Mouse (Mus musculus) forebrain, embryonic 11.5 days (tissue): ENCODE results near the gene Pik3cd. TPM values are rescaled to one million over a fixed set of nuclear protein-coding genes. Genes with fewer than 3 reads are reported as not detected.

Experiments used
- ATAC-seq: fragments of 200-750 bp; cut with Nextera tagmentation; replicated peaks from 2 replicates; pipeline ENCODE4 v1.8.0; 2017; ENCODE audit warnings: moderate TSS enrichment; ENCODE audit not compliant: low FRiP score
- DNase-seq: peaks from one replicate; pipeline ENCODE4 v3.0.0-alpha.2; 2017; ENCODE audit warnings: low spot score
- H3K27ac ChIP-seq: fragments of 300-500 bp; sonication (generic); 2 replicates; pipeline ENCODE4 v1.5.1; 2014; ENCODE audit warnings: low read depth, low read length
- H3K27me3 ChIP-seq: fragments of 300-500 bp; sonication (generic); 2 replicates; pipeline ENCODE4 v1.6.1; 2014; ENCODE audit warnings: mild to moderate bottlenecking, low read length, mixed read lengths; ENCODE audit not compliant: control insufficient read depth, insufficient read depth
- H3K36me3 ChIP-seq: fragments of 300-500 bp; sonication (generic); 2 replicates; pipeline ENCODE4 v1.6.1; 2014; ENCODE audit warnings: mild to moderate bottlenecking, low read length, moderate library complexity, mixed read lengths; ENCODE audit not compliant: control insufficient read depth, insufficient read depth
- H3K4me1 ChIP-seq: fragments of 300-500 bp; sonication (generic); replicated peaks from 2 replicates; pipeline ENCODE4 v1.6.1; 2014; ENCODE audit warnings: low read length, mixed read lengths; ENCODE audit not compliant: control insufficient read depth, insufficient read depth
- H3K4me2 ChIP-seq: fragments of 300-500 bp; sonication (generic); 2 replicates; pipeline ENCODE4 v1.6.1; 2014; ENCODE audit warnings: low read depth, mild to moderate bottlenecking, low read length, moderate library complexity, mixed read lengths; ENCODE audit not compliant: severe bottlenecking
- H3K4me3 ChIP-seq: fragments of 300-500 bp; sonication (generic); 2 replicates; pipeline ENCODE4 v1.5.1; 2014; ENCODE audit warnings: low read depth, low read length
- H3K9ac ChIP-seq: fragments of 300-500 bp; sonication (generic); 2 replicates; pipeline ENCODE4 v1.6.1; 2014; ENCODE audit warnings: low read length
- H3K9me3 ChIP-seq: fragments of 300-500 bp; sonication (generic); 2 replicates; pipeline ENCODE4 v1.6.1; 2016; ENCODE audit warnings: low read length, mixed read lengths; ENCODE audit not compliant: control insufficient read depth
- WGBS: fragments of 180-500 bp; shearing (Covaris S2); extraction: QIAGEN DNeasy Blood & Tissue Kit; methylation state at CpG from one replicate; pipeline ENCODE4 v1.1.7; 2014; 5-methylcytosine and 5-hydroxymethylcytosine counted together
- polyA plus RNA-seq: library from polyadenylated mRNA; unstranded; fragments of >200 nt; fragmentation: Nextera tagmentation; extraction: Ambion mirVana; gene quantifications from 2 replicates; pipeline ENCODE4 v1.2.1, GENCODE M21; 2014

The Pik3cd gene
- polyA plus RNA-seq, 1 experiment from 2014 or later: 6.3 TPM

DNA sequence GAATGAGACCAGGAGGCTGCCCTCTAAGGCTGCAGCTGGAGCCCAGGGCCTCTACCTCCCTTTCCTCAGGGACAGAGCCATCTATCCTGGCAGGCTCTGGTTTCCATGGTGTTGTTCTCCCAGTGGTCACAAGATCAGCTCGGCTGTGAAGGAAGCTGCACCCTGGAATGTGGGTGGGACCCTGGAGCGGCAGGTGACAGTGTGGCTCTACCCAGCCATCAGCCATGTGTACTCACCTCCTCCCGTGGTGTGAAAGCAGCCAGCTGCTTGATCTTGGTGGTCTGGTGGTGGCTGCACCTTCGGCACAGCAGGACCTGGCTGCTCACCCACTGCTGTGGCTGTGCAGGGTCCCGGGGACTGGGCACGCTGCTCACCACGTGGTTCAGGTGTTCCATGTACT is 28.5 kb upstream of the Pik3cd start:
- peaks cover 17% of the 10 kb centered on the region; the same call in 1 of the 2 replicates for H3K4me1 ChIP-seq
- WGBS: 84% methylated on average over 7 of the region's 7 CpGs
- H3K36me3 ChIP-seq: peaks cover 13% of the 10 kb centered on the region
- no peak overlapping the region for H3K9ac ChIP-seq
- H3K27me3 ChIP-seq: no peaks in the 10 kb centered on the region
- H3K27ac ChIP-seq: no peak overlapping the region
- no peak overlapping the region for H3K4me3 ChIP-seq
- ATAC-seq (no peak), DNase-seq (no peak)
- H3K4me2 ChIP-seq: no peak overlapping the region
- no peaks in the 10 kb centered on the region for H3K9me3 ChIP-seq

DNA sequence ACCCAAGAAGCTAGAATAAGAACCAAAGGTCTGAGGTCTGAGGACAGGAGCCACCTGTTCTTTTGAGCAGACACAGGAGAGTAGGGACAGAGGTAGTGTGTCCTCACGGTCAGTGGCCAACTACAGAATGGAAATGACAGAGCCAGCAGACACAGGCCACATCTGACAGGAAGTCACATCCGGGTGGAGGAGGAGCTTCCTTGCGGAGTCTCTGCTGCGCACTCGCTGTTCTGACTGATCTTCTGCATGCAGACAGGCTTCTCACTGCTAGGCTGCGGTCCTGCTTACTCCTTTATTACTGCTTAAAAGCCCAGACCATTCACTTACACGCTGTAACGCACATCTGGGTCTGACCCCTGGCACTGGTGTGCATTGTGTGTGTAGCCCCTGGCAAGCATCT is 26.4 kb upstream of the Pik3cd start:
- ATAC-seq: no peak
- no peak for DNase-seq
- H3K4me1 ChIP-seq: peaks cover 5% of the 10 kb centered on the region; the same call in 1 of the 2 replicates
- H3K4me2 ChIP-seq: no peak overlapping the region
- no peaks in the 10 kb centered on the region for H3K27me3 ChIP-seq
- WGBS: 86% methylated on average over 8 of the region's 8 CpGs
- H3K9me3 ChIP-seq: no peaks in the 10 kb centered on the region
- no peak overlapping the region for H3K4me3 ChIP-seq
- no peak overlapping the region for H3K27ac ChIP-seq
- peaks cover 13% of the 10 kb centered on the region for H3K36me3 ChIP-seq
- no peak overlapping the region for H3K9ac ChIP-seq

DNA sequence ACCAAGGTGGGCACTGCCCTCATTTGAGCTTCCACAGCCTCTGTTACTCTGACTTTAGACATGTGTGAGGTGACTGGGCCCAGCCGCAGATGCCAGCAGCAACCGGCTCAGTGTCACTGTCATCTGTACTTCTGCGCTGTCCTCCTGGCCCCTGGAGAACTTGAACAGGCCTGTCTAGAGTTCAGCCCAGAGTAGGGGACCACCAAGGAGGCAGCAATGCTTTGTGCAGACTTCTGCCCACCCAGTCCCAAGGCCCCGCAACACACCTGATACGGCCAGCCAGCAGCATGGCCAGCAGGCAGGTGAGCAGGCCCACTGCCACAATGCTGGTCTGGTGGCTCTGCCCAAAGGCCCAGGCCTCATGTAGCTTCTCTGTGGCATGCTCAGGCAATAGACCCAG is 25.3 kb upstream of the Pik3cd start:
- no peak overlapping the region for H3K4me3 ChIP-seq
- no peak for DNase-seq
- H3K9me3 ChIP-seq: no peaks in the 10 kb centered on the region
- no peak overlapping the region for H3K4me2 ChIP-seq
- peaks cover 13% of the 10 kb centered on the region for H3K36me3 ChIP-seq
- no peak overlapping the region for H3K27ac ChIP-seq
- 98% methylated on average over 5 of the region's 5 CpGs for WGBS
- no peak for ATAC-seq
- no peaks in the 10 kb centered on the region for H3K27me3 ChIP-seq
- H3K9ac ChIP-seq: no peak overlapping the region
- H3K4me1 ChIP-seq: no peaks in the 10 kb centered on the region

DNA sequence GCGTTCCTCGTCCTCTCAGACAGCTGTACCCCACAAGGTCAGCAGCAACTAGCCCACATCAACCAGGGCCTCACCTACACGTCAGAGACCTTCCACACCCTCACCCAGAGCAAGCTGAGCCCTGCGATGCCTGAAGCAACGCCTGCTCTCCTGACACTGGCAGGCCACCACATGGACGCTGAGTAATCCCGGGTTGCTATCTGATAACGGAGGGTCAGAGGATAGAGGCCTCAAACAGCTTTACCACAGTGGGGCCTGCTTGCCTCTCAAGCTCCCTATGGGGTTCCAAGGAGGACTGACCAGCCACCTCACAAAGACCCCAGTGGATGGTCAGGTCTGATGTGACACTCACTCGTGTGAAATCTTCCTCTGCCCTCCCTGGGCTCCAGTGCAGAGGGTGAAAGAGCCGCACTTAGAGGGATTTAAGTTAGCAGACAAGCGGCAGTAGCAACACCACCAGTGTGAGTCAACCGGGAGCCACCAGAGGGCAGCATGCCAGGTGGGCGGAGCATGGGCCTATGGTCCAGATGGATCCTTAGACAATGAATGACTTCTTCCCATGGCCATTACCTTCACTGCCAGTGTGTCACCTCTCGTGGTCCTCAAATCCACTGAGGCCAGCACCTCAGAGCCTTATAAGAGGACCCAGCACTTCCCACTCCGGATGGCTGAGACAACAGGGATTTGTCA is 23.4 kb upstream of the Pik3cd start:
- H3K36me3 ChIP-seq: peaks cover 13% of the 10 kb centered on the region
- 0 out of 2 replicates have a peak, but pooled peaks have one; percentile 22 for ATAC-seq
- H3K9ac ChIP-seq: no peak overlapping the region
- H3K4me1 ChIP-seq: no peaks in the 10 kb centered on the region
- H3K27ac ChIP-seq: no peak overlapping the region
- no peak overlapping the region for H3K4me2 ChIP-seq
- no peaks in the 10 kb centered on the region for H3K27me3 ChIP-seq
- H3K9me3 ChIP-seq: no peaks in the 10 kb centered on the region
- H3K4me3 ChIP-seq: no peak overlapping the region
- DNase-seq: peak; percentile 81
- WGBS: 73% methylated on average over 15 of the region's 15 CpGs

DNA sequence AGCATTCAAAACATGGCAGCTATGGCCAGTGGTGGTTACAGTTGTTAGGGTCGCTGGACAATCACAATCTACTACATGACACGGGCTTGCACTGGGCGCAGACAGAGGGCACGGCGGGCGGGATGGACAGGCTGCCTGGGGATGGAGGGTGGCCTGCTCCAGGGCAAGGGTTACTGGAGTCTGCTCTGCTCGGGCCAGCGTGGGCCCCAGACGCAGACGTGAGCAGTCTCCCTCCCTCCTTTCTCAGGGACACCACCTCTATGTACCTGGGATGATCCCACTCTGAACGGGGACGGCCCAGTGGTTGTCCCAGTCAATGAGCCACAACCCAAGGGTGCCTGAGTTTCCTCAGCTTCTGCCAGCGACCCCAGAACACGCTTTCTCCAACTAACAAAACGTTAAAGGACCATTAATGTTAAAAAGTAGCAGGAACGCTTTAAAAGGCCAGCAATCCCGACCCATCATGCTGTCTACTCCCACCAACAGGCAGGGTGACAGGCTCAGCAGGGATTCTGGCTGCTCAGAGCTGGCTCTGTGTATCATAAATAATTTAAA is 22.6 kb upstream of the Pik3cd start:
- WGBS: 94% methylated on average over 17 of the region's 17 CpGs
- Histone ChIP-seq H3K9me3 (no peaks in the 10 kb centered on the region), H3K36me3 (peaks cover 15% of the 10 kb centered on the region), H3K27me3 (no peaks in the 10 kb centered on the region), H3K4me2 (no peak overlapping the region), H3K4me1 (no peaks in the 10 kb centered on the region), H3K4me3 (no peak overlapping the region), H3K27ac (no peak overlapping the region), H3K9ac (no peak overlapping the region)
- no peak for ATAC-seq
- no peak for DNase-seq

DNA sequence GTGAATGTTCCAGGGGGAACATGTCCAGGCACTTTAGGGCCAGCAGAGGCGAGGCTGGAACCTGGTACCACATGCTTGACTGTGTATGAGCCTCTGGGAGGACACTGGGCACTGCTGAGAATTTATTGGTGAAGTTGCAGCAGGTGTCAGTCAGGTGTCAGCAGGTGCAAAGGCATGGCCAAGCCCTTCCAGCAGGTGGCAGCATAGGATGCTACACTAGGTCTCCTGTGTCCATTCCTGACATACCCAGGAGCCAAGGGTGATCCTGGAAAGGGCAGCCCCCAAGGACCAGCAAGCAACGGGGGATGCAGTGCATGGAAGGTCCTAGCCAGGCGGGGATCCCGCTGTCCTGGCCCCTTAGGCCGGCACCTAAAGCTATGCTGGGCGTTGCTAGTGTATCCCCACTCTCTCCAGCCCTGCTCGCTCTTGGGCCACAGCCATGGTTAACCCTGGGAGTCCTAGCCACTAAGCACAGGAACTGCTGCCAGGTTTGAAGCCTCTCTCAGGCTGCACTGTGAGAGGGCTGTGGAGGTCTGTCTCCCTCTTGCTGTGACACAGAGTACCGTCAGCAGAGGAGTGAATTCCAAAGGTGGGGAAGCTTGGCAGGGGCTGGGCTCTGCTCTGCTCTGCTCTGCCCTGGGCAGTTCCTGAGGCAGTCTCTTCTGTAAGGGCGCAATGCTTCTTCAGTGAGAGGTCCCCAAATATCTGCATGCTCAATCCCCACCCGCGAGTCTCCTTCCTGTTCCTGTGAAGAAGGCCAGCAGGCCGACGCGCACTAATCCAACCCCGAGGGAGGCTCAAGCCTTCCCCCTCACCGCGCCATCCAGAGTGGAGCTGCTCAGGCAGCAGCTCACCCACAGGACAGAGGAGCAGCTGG is 21.7 kb upstream of the Pik3cd start:
- H3K4me1 ChIP-seq: no peaks in the 10 kb centered on the region
- no peak; the same call in 1 of the 2 replicates for ATAC-seq
- no peak overlapping the region for H3K4me2 ChIP-seq
- peaks cover 13% of the 10 kb centered on the region for H3K36me3 ChIP-seq
- H3K9me3 ChIP-seq: no peaks in the 10 kb centered on the region
- 71% methylated on average over 17 of the region's 17 CpGs for WGBS
- no peak overlapping the region for H3K4me3 ChIP-seq
- no peak for DNase-seq
- H3K27me3 ChIP-seq: no peaks in the 10 kb centered on the region
- no peak overlapping the region for H3K27ac ChIP-seq
- no peak overlapping the region for H3K9ac ChIP-seq

DNA sequence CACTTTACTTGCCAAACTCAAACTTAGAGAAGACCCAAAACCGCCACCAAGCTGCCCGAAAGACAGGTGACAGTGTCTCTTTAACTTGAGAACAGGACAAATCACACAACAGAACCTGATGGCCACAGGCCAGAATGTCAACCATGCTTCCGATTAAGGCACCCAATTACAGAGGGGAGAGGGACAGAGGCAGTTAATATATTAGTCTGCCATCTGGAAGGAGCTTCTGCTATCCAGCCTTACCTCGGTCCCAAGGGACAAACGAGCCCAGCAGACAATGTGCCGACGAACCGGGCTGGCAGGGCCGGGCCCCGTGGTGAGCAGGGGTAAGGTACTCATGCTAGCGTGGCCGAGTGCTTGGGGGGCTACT is 20.6 kb upstream of the Pik3cd start:
- Histone ChIP-seq H3K27me3 (no peaks in the 10 kb centered on the region), H3K4me1 (no peaks in the 10 kb centered on the region), H3K9me3 (no peaks in the 10 kb centered on the region), H3K4me3 (no peak overlapping the region), H3K9ac (no peak overlapping the region), H3K27ac (no peak overlapping the region), H3K36me3 (peaks cover 21% of the 10 kb centered on the region), H3K4me2 (no peak overlapping the region)
- ATAC-seq (no peak), DNase-seq (no peak)
- 88% methylated on average over 12 of the region's 12 CpGs for WGBS

DNA sequence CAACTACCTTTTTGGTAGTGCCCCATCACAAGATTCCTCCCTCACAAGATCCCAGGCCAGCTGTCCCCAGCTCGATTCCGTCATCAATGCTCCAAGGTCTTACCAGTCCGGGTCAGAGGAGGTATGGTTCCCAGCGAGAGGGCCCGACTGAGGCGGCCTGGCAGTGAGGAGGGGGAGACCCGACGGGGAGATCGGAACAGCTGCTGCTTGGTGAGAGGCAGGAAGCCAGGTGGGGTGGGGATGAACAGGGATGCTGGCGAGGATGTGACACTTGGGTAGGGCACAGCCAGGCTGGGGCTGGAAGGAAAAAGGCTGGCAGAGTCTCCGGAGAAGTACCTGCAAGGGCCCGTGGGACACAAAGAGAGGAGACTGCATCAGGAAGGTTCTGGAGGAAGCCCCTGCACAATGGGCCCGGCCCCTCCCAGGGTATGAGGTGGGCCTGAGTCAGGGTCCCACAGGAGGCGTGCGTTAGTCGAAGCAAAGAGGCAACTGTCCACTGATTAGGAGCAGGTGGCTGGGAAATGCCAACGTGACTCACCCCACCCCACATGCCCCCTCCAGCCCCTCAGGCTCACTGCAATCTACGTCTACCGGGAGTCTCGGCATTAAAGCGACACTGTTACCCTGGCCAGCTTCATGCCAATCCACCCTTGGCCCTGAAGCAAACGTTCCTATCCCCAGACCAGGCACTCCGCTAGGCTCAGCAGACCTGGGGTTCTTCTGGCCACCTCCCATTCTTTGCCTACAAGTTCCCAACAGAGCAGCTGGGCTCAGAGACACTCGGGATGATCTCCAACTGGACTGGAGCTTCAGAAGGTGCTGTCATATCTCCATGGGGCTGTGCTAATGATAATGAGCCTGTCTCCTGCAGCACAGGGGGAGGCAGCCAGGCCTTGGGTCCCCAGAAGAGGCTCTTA is 20.0 kb upstream of the Pik3cd start:
- no peak overlapping the region for H3K9ac ChIP-seq
- no peak overlapping the region for H3K27ac ChIP-seq
- H3K36me3 ChIP-seq: peaks cover 25% of the 10 kb centered on the region
- ATAC-seq: no peak
- H3K4me1 ChIP-seq: no peaks in the 10 kb centered on the region
- no peaks in the 10 kb centered on the region for H3K27me3 ChIP-seq
- no peak overlapping the region for H3K4me3 ChIP-seq
- no peak for DNase-seq
- no peak overlapping the region for H3K4me2 ChIP-seq
- H3K9me3 ChIP-seq: no peaks in the 10 kb centered on the region
- WGBS: 86% methylated on average over 24 of the region's 24 CpGs
